In the genomic region with DNA sequence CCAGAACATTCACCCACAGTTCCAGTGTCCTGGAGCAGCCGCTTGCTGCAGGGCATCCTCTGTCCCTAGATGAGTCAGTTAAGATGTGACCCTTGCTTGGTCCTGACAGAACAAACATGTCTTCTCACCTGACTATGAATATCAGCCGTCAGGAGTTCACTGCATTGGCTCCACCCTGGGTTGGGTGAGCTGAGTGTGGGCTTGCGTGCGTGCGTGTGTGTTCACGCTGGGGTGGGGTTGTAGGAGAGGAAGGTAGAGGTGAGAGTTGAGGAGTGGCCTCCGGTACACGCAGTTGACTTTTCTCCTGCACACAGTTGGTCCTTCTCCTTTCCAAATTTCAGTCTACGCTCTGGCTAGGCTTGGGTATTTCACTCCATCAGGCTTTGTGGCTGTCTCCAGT, we compare ENCODE assay signal across 24 mouse cellular contexts. TPM values are rescaled to one million over a fixed set of nuclear protein-coding genes. Genes with fewer than 3 reads are reported as not detected.
"Had no signal": no experiment of that assay in that cellular context is flagged by ENCODE, and none has a peak within 500 bp of the region (broad histone marks: within the 10 kb centered on the region; RNA-seq: fewer than 3 reads in every experiment).

No protein-coding gene starts in this region.

- H3K4me2 ChIP-seq: heart, embryonic 12.5 days; hindbrain, embryonic 13.5 days; intestine, embryonic 15.5 days; limb, embryonic 12.5 days; liver, embryonic 11.5 days; liver, embryonic 13.5 days had no signal

- H3K27ac ChIP-seq: gastrocnemius, adult 2 months; hindbrain, embryonic 13.5 days; intestine, embryonic 15.5 days; left cerebral cortex, adult 2 months; limb, embryonic 10.5 days; limb, embryonic 12.5 days; liver, embryonic 13.5 days had no signal

- H3K9ac ChIP-seq: heart, embryonic 12.5 days; hindbrain, embryonic 13.5 days; intestine, embryonic 15.5 days; limb, embryonic 12.5 days; liver, embryonic 13.5 days had no signal

- H3K4me1 ChIP-seq: liver, embryonic 13.5 days had no signal

- H3K36me3 ChIP-seq: heart, embryonic 12.5 days; hindbrain, embryonic 13.5 days; intestine, embryonic 15.5 days; limb, embryonic 10.5 days; limb, embryonic 12.5 days; liver, embryonic 13.5 days had no signal

- H3K4me3 ChIP-seq: gastrocnemius, adult 2 months; heart, embryonic 12.5 days; hindbrain, embryonic 13.5 days; intestine, embryonic 15.5 days; left cerebral cortex, adult 2 months; limb, embryonic 10.5 days; limb, embryonic 12.5 days; liver, embryonic 13.5 days had no signal

- ATAC-seq: forebrain, embryonic 16.5 days; inflammation-experienced regulatory T-cells, adult 6 months; intestine, embryonic 15.5 days; intestine, postnatal 0 days had no signal

- DNase-seq: gastrocnemius, adult 2 months; gastrocnemius, postnatal 10 days; gastrocnemius, postnatal 25 days; heart, adult 18-20 months; heart, postnatal 10 days; heart, postnatal 4 days; kidney, adult 18-20 months; kidney, adult 8-10 months; kidney, postnatal 10 days; kidney, postnatal 25 days; kidney, postnatal 4 days; liver; liver, embryonic 13.5 days had no signal

- H3K9me3 ChIP-seq: heart, embryonic 12.5 days; hindbrain, embryonic 13.5 days; intestine, embryonic 15.5 days; limb, embryonic 10.5 days; limb, embryonic 12.5 days; liver, embryonic 13.5 days had no signal

RNA-seq across cellular contexts. Expression of a gene that starts 47.0 kb away (rescaled TPM):
- total RNA-seq: gastrocnemius, adult 2 months; heart, adult 18-20 months; heart, postnatal 10 days; heart, postnatal 25 days; heart, postnatal 4 days had no signal
- polyA plus RNA-seq: heart, embryonic 12.5 days had no signal
